Mouse (Mus musculus): ENCODE measurements around the gene Cmtm5. TPM values are rescaled to one million over a fixed set of nuclear protein-coding genes. Genes with fewer than 3 reads are reported as not detected.
A peak's percentile ranks its signal among the peaks of the same experiment; 100 is the strongest.
"Not testable (repeated sequence)": the region's sequence is repeated elsewhere in the genome, so short reads cannot be mapped to it uniquely, and the experiment has no call there.

Gene Cmtm5
- polyA plus RNA-seq, 1 experiment = not detected

DNA sequence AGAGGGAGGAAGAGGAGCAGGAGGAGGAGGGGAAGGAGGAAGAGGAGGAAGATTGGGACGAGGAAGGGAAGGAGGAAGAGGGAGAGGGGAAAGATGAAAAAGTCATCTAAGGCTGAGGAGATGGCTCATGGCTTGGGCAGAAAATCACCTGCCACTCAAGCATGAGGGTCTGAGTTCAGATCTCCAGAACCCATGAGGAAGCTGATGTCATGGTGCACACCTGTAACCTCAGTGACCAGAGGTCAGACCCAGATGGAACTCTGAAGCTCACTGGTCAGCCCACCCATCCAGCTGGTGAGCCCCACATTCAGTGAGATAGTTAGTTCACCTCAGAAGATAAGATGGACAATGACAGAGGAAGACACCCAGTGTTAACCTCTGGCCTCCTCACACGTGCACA is 8.9 kb downstream of the Cmtm5 start:
- peaks cover 8% of the 10 kb centered on the region for H3K27me3 ChIP-seq (ENCODE audit: control insufficient read depth, insufficient read depth, insufficient read length)
- H3ac ChIP-seq (ENCODE audit: control insufficient read depth, insufficient read length) = no peak overlapping the region
- TF ChIP-seq TCF3 (IDR thresholded peaks at IDR 0.05; ENCODE audit: insufficient read length, low read depth) (no peak), REST (IDR thresholded peaks at IDR 0.05; ENCODE audit: insufficient read depth, insufficient read length) (no peak), CEBPB (IDR thresholded peaks at IDR 0.05; ENCODE audit: insufficient read depth, poor library complexity, severe bottlenecking) (no peak)
- no peak overlapping the region for H3K4me3 ChIP-seq
- no peaks in the 10 kb centered on the region for H3K79me2 ChIP-seq (ENCODE audit: control insufficient read depth, insufficient read depth)
- H3K4me2 ChIP-seq (ENCODE audit: low read depth) = no peak overlapping the region
- no peaks in the 10 kb centered on the region for H3K36me3 ChIP-seq (ENCODE audit: control insufficient read depth, insufficient read depth)

GRCm38 (mm10) chr14:54945975-54946704 is 10.1 kb downstream of the Cmtm5 start:
- H3K36me3 ChIP-seq (ENCODE audit: control insufficient read depth, insufficient read depth) = no peaks in the 10 kb centered on the region
- H3K4me2 ChIP-seq (ENCODE audit: low read depth) = peak overlapping the region; percentile 45
- no peaks in the 10 kb centered on the region for H3K79me2 ChIP-seq (ENCODE audit: control insufficient read depth, insufficient read depth)
- peaks cover 13% of the 10 kb centered on the region for H3K27me3 ChIP-seq (ENCODE audit: control insufficient read depth, insufficient read depth, insufficient read length)
- no peak overlapping the region for H3ac ChIP-seq (ENCODE audit: control insufficient read depth, insufficient read length)
- TF ChIP-seq SRF (IDR thresholded peaks at IDR 0.05; ENCODE audit: control insufficient read depth, insufficient read length, low read depth) (no peak), MYOG (IDR thresholded peaks at IDR 0.05; ENCODE audit: control insufficient read depth in 1 of 3, insufficient read depth in 1 of 3, insufficient read length in 2 of 3, low read depth in 2 of 3) (peak; percentile 51 to 63 (median 54)), MYOD1 (IDR thresholded peaks at IDR 0.05; ENCODE audit: control insufficient read depth in 1 of 3, insufficient read length in 2 of 3, low read depth in 2 of 3) (peak in 1 of 3 experiments; percentile 22)
- H3K4me3 ChIP-seq = no peak overlapping the region

DNA sequence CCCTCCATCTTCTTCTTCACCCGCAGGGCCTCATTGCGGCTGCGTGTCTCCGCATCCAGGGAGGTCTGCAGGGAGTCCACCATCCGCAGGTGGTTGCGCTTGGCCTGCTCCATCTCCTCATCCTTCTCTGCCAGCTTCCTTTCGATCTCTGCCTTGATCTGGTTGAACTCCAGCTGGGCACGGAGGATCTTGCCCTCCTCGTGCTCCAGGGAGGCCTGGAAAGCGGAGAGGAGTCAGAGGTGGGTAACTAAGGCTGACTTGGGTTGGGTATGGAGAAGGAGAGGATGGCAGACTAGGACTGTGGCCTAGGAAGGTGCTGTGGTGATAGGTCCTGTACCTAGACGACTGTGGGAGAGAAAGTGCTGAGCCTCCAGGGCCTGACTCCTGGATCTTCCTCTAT is 10.9 kb downstream of the Cmtm5 start:
- not testable (repeated sequence) for H3K4me3 ChIP-seq; H3K36me3 ChIP-seq (ENCODE audit: control insufficient read depth, insufficient read depth); H3K4me2 ChIP-seq (ENCODE audit: low read depth)

DNA sequence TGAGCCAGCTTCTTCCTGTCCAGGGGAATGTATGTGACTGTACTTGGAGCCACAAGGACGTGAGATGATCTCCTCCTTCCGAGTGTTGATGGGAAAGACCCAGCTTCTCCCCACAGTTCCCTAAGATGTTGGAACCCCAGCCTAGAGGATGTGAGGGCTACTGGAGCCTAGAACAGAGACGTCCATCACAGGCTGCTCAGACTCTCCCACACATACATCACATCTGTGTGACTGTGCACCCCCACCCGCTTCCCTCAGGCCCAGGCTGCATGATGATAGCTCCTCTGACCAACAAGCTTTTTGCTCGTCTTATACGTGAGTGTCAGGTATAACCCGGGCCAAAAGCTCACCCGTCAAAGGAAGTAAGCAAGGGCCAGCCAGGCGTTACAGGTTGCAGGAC is 12.7 kb downstream of the Cmtm5 start:
- Histone ChIP-seq H3K79me2 (ENCODE audit: control insufficient read depth, insufficient read depth) (no peaks in the 10 kb centered on the region), H3K27me3 (ENCODE audit: control insufficient read depth, insufficient read depth, insufficient read length) (peaks cover 23% of the 10 kb centered on the region), H3K36me3 (ENCODE audit: control insufficient read depth, insufficient read depth) (no peaks in the 10 kb centered on the region), H3ac (ENCODE audit: control insufficient read depth, insufficient read length) (no peak overlapping the region), H3K4me3 (no peak overlapping the region), H3K4me2 (ENCODE audit: low read depth) (no peak overlapping the region)
- TF ChIP-seq POLR2A (IDR thresholded peaks at IDR 0.05; ENCODE audit: insufficient read length, low read depth) = no peak
- TF ChIP-seq TCF12 (IDR thresholded peaks at IDR 0.05; ENCODE audit: insufficient read depth, poor library complexity, severe bottlenecking) = no peak
- TF ChIP-seq POLR2AphosphoS2 (IDR thresholded peaks at IDR 0.05; ENCODE audit: insufficient read length, low read depth) = no peak
- TF ChIP-seq TCF3 (IDR thresholded peaks at IDR 0.05; ENCODE audit: insufficient read length, low read depth) = no peak

More for the DNA sequence above, 10.9 kb downstream of the Cmtm5 start:
- peaks cover 13% of the 10 kb centered on the region for H3K27me3 ChIP-seq (ENCODE audit: control insufficient read depth, insufficient read depth, insufficient read length)
- H3K79me2 ChIP-seq (ENCODE audit: control insufficient read depth, insufficient read depth); H3ac ChIP-seq (ENCODE audit: control insufficient read depth, insufficient read length): not testable (repeated sequence)

DNA sequence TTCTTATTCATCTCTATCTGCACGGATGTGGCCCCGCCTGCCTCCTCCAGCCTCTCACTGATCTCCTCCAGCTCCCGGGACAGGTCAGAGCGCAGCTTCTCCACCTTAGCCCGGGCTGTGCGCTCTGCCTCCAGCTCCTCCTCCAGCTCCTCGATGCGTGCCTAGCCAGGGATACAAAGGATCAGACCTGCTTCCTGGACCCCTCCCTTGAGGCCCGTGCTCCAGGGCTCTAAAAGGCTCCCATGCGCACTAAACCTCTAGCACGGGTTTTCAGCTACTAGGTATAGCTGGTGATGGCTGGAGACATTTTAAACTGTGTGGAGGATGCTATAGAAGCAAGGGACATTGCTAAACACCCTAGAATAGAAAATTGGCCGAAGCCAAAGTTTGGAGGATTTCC is 14.4 kb downstream of the Cmtm5 start:
- TF ChIP-seq MAX (IDR thresholded peaks at IDR 0.05; ENCODE audit: low read depth) (no peak), E2F4 (IDR thresholded peaks at IDR 0.05; ENCODE audit: insufficient read depth) (no peak), TCF12 (IDR thresholded peaks at IDR 0.05; ENCODE audit: insufficient read depth, poor library complexity, severe bottlenecking) (no peak), USF1 (IDR thresholded peaks at IDR 0.05; ENCODE audit: low read depth) (no peak), POLR2AphosphoS2 (IDR thresholded peaks at IDR 0.05; ENCODE audit: insufficient read length, low read depth) (no peak), MYOG (IDR thresholded peaks at IDR 0.05; ENCODE audit: control insufficient read depth in 1 of 3, insufficient read depth in 1 of 3, insufficient read length in 2 of 3, low read depth in 2 of 3) (no peak), POLR2A (IDR thresholded peaks at IDR 0.05; ENCODE audit: insufficient read length, low read depth) (no peak), MYOD1 (IDR thresholded peaks at IDR 0.05; ENCODE audit: control insufficient read depth in 1 of 3, insufficient read length in 2 of 3, low read depth in 2 of 3) (no peak), TCF3 (IDR thresholded peaks at IDR 0.05; ENCODE audit: insufficient read length, low read depth) (no peak), SRF (IDR thresholded peaks at IDR 0.05; ENCODE audit: control insufficient read depth, insufficient read length, low read depth) (no peak), REST (IDR thresholded peaks at IDR 0.05; ENCODE audit: insufficient read depth, insufficient read length) (no peak), CEBPB (IDR thresholded peaks at IDR 0.05; ENCODE audit: insufficient read depth, poor library complexity, severe bottlenecking) (no peak)
- no peak overlapping the region for H3K4me2 ChIP-seq (ENCODE audit: low read depth)
- peaks cover 27% of the 10 kb centered on the region for H3K27me3 ChIP-seq (ENCODE audit: control insufficient read depth, insufficient read depth, insufficient read length)
- no peaks in the 10 kb centered on the region for H3K36me3 ChIP-seq (ENCODE audit: control insufficient read depth, insufficient read depth)
- H3K4me3 ChIP-seq = no peak overlapping the region
- no peaks in the 10 kb centered on the region for H3K79me2 ChIP-seq (ENCODE audit: control insufficient read depth, insufficient read depth)
- no peak overlapping the region for H3ac ChIP-seq (ENCODE audit: control insufficient read depth, insufficient read length)

DNA sequence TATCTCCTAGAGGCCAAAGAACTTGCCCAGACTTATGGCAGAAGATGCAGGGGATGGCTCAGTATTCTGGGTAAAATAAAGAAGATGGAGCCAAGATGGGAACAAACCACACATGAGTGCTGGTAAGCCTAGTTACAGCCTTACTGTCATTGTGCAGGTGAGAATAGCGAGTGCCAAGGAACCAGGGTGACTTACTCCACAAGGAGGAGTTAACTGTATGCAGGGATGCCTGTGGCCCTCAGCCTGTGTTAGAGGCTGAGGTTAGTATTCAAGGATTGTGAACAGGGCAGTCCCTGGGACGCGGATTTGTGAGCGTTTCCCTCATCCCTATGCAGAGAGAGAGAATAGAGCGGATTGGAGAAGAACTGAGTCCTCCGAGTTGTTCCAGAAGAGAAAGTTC is 15.5 kb downstream of the Cmtm5 start:
- H3K36me3 ChIP-seq (ENCODE audit: control insufficient read depth, insufficient read depth) = no peaks in the 10 kb centered on the region
- no peaks in the 10 kb centered on the region for H3K79me2 ChIP-seq (ENCODE audit: control insufficient read depth, insufficient read depth)
- no peak overlapping the region for H3ac ChIP-seq (ENCODE audit: control insufficient read depth, insufficient read length)
- H3K4me3 ChIP-seq = no peak overlapping the region
- peaks cover 36% of the 10 kb centered on the region for H3K27me3 ChIP-seq (ENCODE audit: control insufficient read depth, insufficient read depth, insufficient read length)
- no peak for TF ChIP-seq SRF (IDR thresholded peaks at IDR 0.05; ENCODE audit: control insufficient read depth, insufficient read length, low read depth)
- no peak for TF ChIP-seq REST (IDR thresholded peaks at IDR 0.05; ENCODE audit: insufficient read depth, insufficient read length)
- TF ChIP-seq MAX (IDR thresholded peaks at IDR 0.05; ENCODE audit: low read depth) = no peak
- no peak for TF ChIP-seq MYOD1 (IDR thresholded peaks at IDR 0.05; ENCODE audit: control insufficient read depth in 1 of 3, insufficient read length in 2 of 3, low read depth in 2 of 3)
- TF ChIP-seq TCF3 (IDR thresholded peaks at IDR 0.05; ENCODE audit: insufficient read length, low read depth) = no peak
- no peak for TF ChIP-seq POLR2A (IDR thresholded peaks at IDR 0.05; ENCODE audit: insufficient read length, low read depth)
- no peak for TF ChIP-seq TCF12 (IDR thresholded peaks at IDR 0.05; ENCODE audit: insufficient read depth, poor library complexity, severe bottlenecking)
- no peak for TF ChIP-seq POLR2AphosphoS2 (IDR thresholded peaks at IDR 0.05; ENCODE audit: insufficient read length, low read depth)
- no peak for TF ChIP-seq MYOG (IDR thresholded peaks at IDR 0.05; ENCODE audit: control insufficient read depth in 1 of 3, insufficient read depth in 1 of 3, insufficient read length in 2 of 3, low read depth in 2 of 3)
- no peak for TF ChIP-seq E2F4 (IDR thresholded peaks at IDR 0.05; ENCODE audit: insufficient read depth)
- H3K4me2 ChIP-seq (ENCODE audit: low read depth) = no peak overlapping the region
